Mouse (Mus musculus) kidney, adult 2 months (tissue): ENCODE measurements around the gene Trim8.

Experiments used
- CTCF ChIP-seq: fragments of 200-500 bp; conservative IDR thresholded peaks from 2 replicates; pipeline ENCODE4 v1.5.1; 2011; ENCODE audit warnings: low read depth, mild to moderate bottlenecking, control low read depth, low read length, moderate library complexity, mixed read lengths; ENCODE audit not compliant: insufficient read depth, insufficient read length
- POLR2A ChIP-seq: fragments of 200-500 bp; IDR thresholded peaks from one replicate; pipeline ENCODE4 v1.6.1; 2011; ENCODE audit warnings: low read depth, low read length, control low read depth

DNA sequence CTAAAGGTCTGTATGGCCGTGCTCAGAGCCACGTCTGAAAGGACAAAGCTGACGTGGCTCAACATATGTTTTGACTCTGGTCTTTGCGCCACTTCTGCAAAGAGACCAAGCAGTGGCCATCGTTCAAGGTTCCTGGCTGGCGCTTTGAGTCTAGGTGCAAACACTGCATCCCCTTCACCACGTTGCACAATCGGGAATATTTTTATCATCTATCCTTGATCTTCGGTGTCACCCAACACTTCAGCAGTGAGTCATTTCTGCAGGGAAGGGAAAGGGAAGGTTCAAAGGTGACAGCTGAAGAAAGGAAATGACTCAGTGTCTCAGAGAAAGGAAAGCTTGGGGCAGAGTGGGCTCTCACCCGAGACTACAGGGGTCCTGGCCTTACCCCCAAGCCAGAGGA, 42.2 kb upstream of the Trim8 start:
- TF ChIP-seq CTCF = no peak
- no peak for TF ChIP-seq POLR2A
